In genomic region chr9:71064291-71064840, GRCm38 (mm10) we compare ENCODE assay signal across 22 mouse cellular contexts.
DNase-seq lines count a peak whose midpoint lies in the region; ATAC-seq and TF ChIP-seq lines count a peak whose summit lies in the region.
"Had no signal": no experiment of that assay in that cellular context is flagged by ENCODE, and none has a peak within 500 bp of the region (broad histone marks: within the 10 kb centered on the region; RNA-seq: fewer than 3 reads in every experiment).

No protein-coding gene starts in this region.

- H3K4me1 ChIP-seq in hindbrain, embryonic 15.5 days (replicated peaks), result peaks cover 11% of the 10 kb centered on the region; the same call in 1 of the 2 replicates
- peaks cover 5% of the 10 kb centered on the region; the same call in 1 of the 2 replicates for H3K4me1 ChIP-seq in hindbrain, embryonic 12.5 days
- peaks cover 23% of the 10 kb centered on the region for H3K4me1 ChIP-seq in midbrain, embryonic 10.5 days
- no peaks in the 10 kb centered on the region; the same call in 1 of the 2 replicates for H3K4me1 ChIP-seq in midbrain, embryonic 15.5 days
- no peaks in the 10 kb centered on the region; the same call in 1 of the 2 replicates for H3K4me1 ChIP-seq in bone marrow, adult 2 months (ENCODE audit: control insufficient read depth, insufficient read depth, low read length)
- peaks cover 12% of the 10 kb centered on the region for H3K4me1 ChIP-seq in olfactory bulb, adult 2 months (ENCODE audit: control insufficient read depth, insufficient read depth, low read length)
- H3K4me1 ChIP-seq: stomach, embryonic 15.5 days had no signal

- no peaks in the 10 kb centered on the region for H3K27me3 ChIP-seq in hindbrain, embryonic 15.5 days
- no peaks in the 10 kb centered on the region for H3K27me3 ChIP-seq in hindbrain, embryonic 12.5 days
- no peaks in the 10 kb centered on the region for H3K27me3 ChIP-seq in midbrain, embryonic 10.5 days (ENCODE audit: low read depth, poor library complexity, severe bottlenecking)
- H3K27me3 ChIP-seq in midbrain, embryonic 15.5 days (replicated peaks), result no peaks in the 10 kb centered on the region
- H3K27me3 ChIP-seq: embryonic facial prominence, embryonic 13.5 days; forebrain, embryonic 12.5 days; stomach, embryonic 15.5 days had no signal

- H3K4me2 ChIP-seq in hindbrain, embryonic 15.5 days, result no peak overlapping the region
- no peak overlapping the region for H3K4me2 ChIP-seq in hindbrain, embryonic 12.5 days (replicated peaks)
- no peak overlapping the region for H3K4me2 ChIP-seq in midbrain, embryonic 15.5 days
- H3K4me2 ChIP-seq: embryonic facial prominence, embryonic 13.5 days; forebrain, embryonic 12.5 days; stomach, embryonic 15.5 days had no signal

- peak overlapping the region; percentile 25; the same call in 1 of the 2 replicates for H3K27ac ChIP-seq in hindbrain, embryonic 15.5 days (replicated peaks)
- H3K27ac ChIP-seq in hindbrain, embryonic 12.5 days, result no peak overlapping the region
- peak overlapping the region; percentile 38; the same call in 1 of the 2 replicates for H3K27ac ChIP-seq in midbrain, embryonic 10.5 days (replicated peaks)
- H3K27ac ChIP-seq in midbrain, embryonic 15.5 days, result no peak overlapping the region
- H3K27ac ChIP-seq in bone marrow, adult 2 months (ENCODE audit: control insufficient read depth, insufficient read depth, low read depth, low read length, poor library complexity), result peak overlapping the region; percentile 59
- H3K27ac ChIP-seq in olfactory bulb, adult 2 months (ENCODE audit: insufficient read depth, low read depth, low read length), result 0 out of 2 replicates have a peak overlapping the region, but pooled peaks have one; percentile 28
- H3K27ac ChIP-seq: embryonic facial prominence, embryonic 13.5 days; forebrain, embryonic 12.5 days; kidney, postnatal 0 days; stomach, embryonic 15.5 days had no signal

- H3K36me3 ChIP-seq in hindbrain, embryonic 15.5 days, result no peaks in the 10 kb centered on the region
- H3K36me3 ChIP-seq in hindbrain, embryonic 12.5 days, result no peaks in the 10 kb centered on the region
- no peaks in the 10 kb centered on the region for H3K36me3 ChIP-seq in midbrain, embryonic 10.5 days
- no peaks in the 10 kb centered on the region for H3K36me3 ChIP-seq in midbrain, embryonic 15.5 days (replicated peaks)
- H3K36me3 ChIP-seq: embryonic facial prominence, embryonic 13.5 days; forebrain, embryonic 12.5 days; stomach, embryonic 15.5 days had no signal

- TF ChIP-seq CTCF in bone marrow, adult 2 months (IDR thresholded peaks at IDR 0.05; ENCODE audit: control insufficient read depth, insufficient read depth, low read length), result no peak
- TF ChIP-seq CTCF in olfactory bulb, adult 2 months (IDR thresholded peaks at IDR 0.05; ENCODE audit: insufficient read depth, low read depth, low read length), result no peak

- TF ChIP-seq POLR2A in bone marrow, adult 2 months (IDR thresholded peaks at IDR 0.05; ENCODE audit: borderline replicate concordance, control insufficient read depth, low read depth, low read length), result no peak
- TF ChIP-seq POLR2A in olfactory bulb, adult 2 months (IDR thresholded peaks at IDR 0.05; ENCODE audit: insufficient read depth, low read depth, low read length), result no peak

- ATAC-seq in hindbrain, embryonic 15.5 days (ENCODE audit: low FRiP score, low read depth), result no peak
- no peak for ATAC-seq in hindbrain, embryonic 12.5 days (ENCODE audit: low FRiP score)
- no peak for ATAC-seq in midbrain, embryonic 15.5 days (replicated peaks)
- ATAC-seq: inflammation-experienced regulatory T-cells, adult 6 months had no signal

- H3K4me3 ChIP-seq in hindbrain, embryonic 15.5 days, result no peak overlapping the region
- H3K4me3 ChIP-seq in hindbrain, embryonic 12.5 days, result no peak overlapping the region
- no peak overlapping the region for H3K4me3 ChIP-seq in midbrain, embryonic 10.5 days
- H3K4me3 ChIP-seq in midbrain, embryonic 15.5 days, result no peak overlapping the region
- H3K4me3 ChIP-seq in bone marrow, adult 2 months (replicated peaks; ENCODE audit: control insufficient read depth, low read depth, low read length), result no peak overlapping the region
- H3K4me3 ChIP-seq in olfactory bulb, adult 2 months (ENCODE audit: insufficient read depth, low read depth, low read length), result no peak overlapping the region
- H3K4me3 ChIP-seq: embryonic facial prominence, embryonic 13.5 days; erythroblast, embryonic 14.5 days; forebrain, embryonic 12.5 days; stomach, embryonic 15.5 days had no signal

- DNase-seq in midbrain, embryonic 10.5 days (ENCODE audit: low spot score), result peak; percentile 11
- DNase-seq in embryo, embryonic 10 days (ENCODE audit: low spot score), result no peak
- DNase-seq: adrenal gland, postnatal 36 days; cerebellum, adult 11-12 months; cerebellum, postnatal 10 days; gastrocnemius, postnatal 25 days; kidney, adult 18-20 months; lung, adult 18-20 months; lung, postnatal 14 days; thymus, adult 2 months; thymus, postnatal 4 days had no signal

- whole genome bisulfite sequencing in hindbrain, embryonic 15.5 days, result 56% methylated on average over 8 of the region's 8 CpGs
- 57% methylated on average over 8 of the region's 8 CpGs for WGBS in hindbrain, embryonic 12.5 days
- WGBS in midbrain, embryonic 10.5 days, result 80% methylated on average over 8 of the region's 8 CpGs
- 55% methylated on average over 8 of the region's 8 CpGs for WGBS in midbrain, embryonic 15.5 days
- 85% methylated on average over 8 of the region's 8 CpGs for WGBS in bone marrow, adult 2 months
- WGBS in olfactory bulb, adult 2 months, result 93% methylated on average over 8 of the region's 8 CpGs

- H3K9ac ChIP-seq in hindbrain, embryonic 15.5 days, result no peak overlapping the region
- H3K9ac ChIP-seq in hindbrain, embryonic 12.5 days, result no peak overlapping the region
- H3K9ac ChIP-seq in midbrain, embryonic 15.5 days, result no peak overlapping the region
- H3K9ac ChIP-seq: embryonic facial prominence, embryonic 13.5 days; forebrain, embryonic 12.5 days; stomach, embryonic 15.5 days had no signal

- no peaks in the 10 kb centered on the region for H3K9me3 ChIP-seq in hindbrain, embryonic 15.5 days
- H3K9me3 ChIP-seq in hindbrain, embryonic 12.5 days (replicated peaks), result no peaks in the 10 kb centered on the region
- no peaks in the 10 kb centered on the region for H3K9me3 ChIP-seq in midbrain, embryonic 10.5 days (replicated peaks)
- H3K9me3 ChIP-seq in midbrain, embryonic 15.5 days, result no peaks in the 10 kb centered on the region
- H3K9me3 ChIP-seq: embryonic facial prominence, embryonic 13.5 days; forebrain, embryonic 12.5 days; stomach, embryonic 15.5 days had no signal

Comparison
In these comparisons a context has a peak if more than half of its experiments do, and no peak if none do; other contexts are left out.
1. H3K27ac ChIP-seq: peak in hindbrain, embryonic 15.5 days (single experiment), midbrain, embryonic 10.5 days (single experiment), bone marrow, adult 2 months (single experiment) and olfactory bulb, adult 2 months (single experiment); none in hindbrain, embryonic 12.5 days (single experiment) and midbrain, embryonic 15.5 days (single experiment).